Mouse (Mus musculus) cerebellum, adult 2 months (tissue): ENCODE results near the gene Ddr2.

Experiments used
- CTCF ChIP-seq: fragments of 200-500 bp; IDR thresholded peaks from 2 replicates; pipeline ENCODE4 v1.5.1; 2011; ENCODE audit warnings: low read depth, mild to moderate bottlenecking, control low read depth, low read length, moderate library complexity, borderline replicate concordance; ENCODE audit not compliant: insufficient read depth
- POLR2A ChIP-seq: fragments of 200-500 bp; IDR thresholded peaks from 2 replicates; pipeline ENCODE4 v1.6.1; 2011; ENCODE audit warnings: low read length, control low read depth, borderline replicate concordance; ENCODE audit not compliant: insufficient read depth

- TF ChIP-seq POLR2A, result no peak
- TF ChIP-seq CTCF, result no peak
Measured at GRCm38 (mm10) chr1:170113616-170114015, 3.1 kb upstream of the Ddr2 start.
